Mouse (Mus musculus) thymus, adult 2 months (tissue): ENCODE measurements around the gene Bloc1s1.

Experiments
- CTCF ChIP-seq: fragments of 200-500 bp; IDR thresholded peaks from 2 replicates; pipeline ENCODE4 v1.5.1; 2012; ENCODE audit warnings: mild to moderate bottlenecking, control low read depth, low read length, moderate library complexity, borderline replicate concordance; ENCODE audit not compliant: control insufficient read depth, poor library complexity, insufficient read depth; ENCODE audit errors: extremely low read depth
- POLR2A ChIP-seq: fragments of 200-500 bp; IDR thresholded peaks from 2 replicates; pipeline ENCODE4 v1.6.1; 2012; ENCODE audit warnings: mild to moderate bottlenecking, low read length, control low read depth, moderate library complexity; ENCODE audit not compliant: control insufficient read depth, poor library complexity, insufficient read depth; ENCODE audit errors: extremely low read depth

GRCm38 (mm10) chr10:128900698-128901097 is 23.1 kb downstream of the Bloc1s1 start, which contains the start of gene Cd63:
- no peak for TF ChIP-seq CTCF
- no peak for TF ChIP-seq POLR2A
